Mouse (Mus musculus) heart, postnatal 10 days (tissue): ENCODE measurements around the gene Rdh16. TPM values are rescaled to one million over a fixed set of nuclear protein-coding genes. Genes with fewer than 3 reads are reported as not detected.
A peak's percentile ranks its signal among the peaks of the same experiment; 100 is the strongest.
"Not testable (repeated sequence)": the region's sequence is repeated elsewhere in the genome, so short reads cannot be mapped to it uniquely, and the experiment has no call there.

Source experiments
- DNase-seq, 2 experiments: peaks; one replicate each; pipeline ENCODE4 v3.0.0; 2021
- intact Hi-C: fragments of 180-260 bp; cut with DNase I; formaldehyde crosslinking; loops from one replicate; pipeline ENCODE4 v1.15.1; 2025
- total RNA-seq, 2 experiments: library from RNA; stranded (reverse); gene quantifications; 2 replicates each; pipeline ENCODE4 v1.2.3; 2021

Gene Rdh16
- total RNA-seq, 2 experiments from 2014 or later = not detected

- DNase-seq = peak in 1 of 2 experiments; percentile 4
- intact Hi-C loops = no loop called here
Observed at GRCm38 (mm10) chr10:127825386-127825785, 24.4 kb downstream of the Rdh16 start.

GRCm38 (mm10) chr10:127829121-127829520 is 28.2 kb downstream of the Rdh16 start:
- intact Hi-C loops = no loop called here
- DNase-seq = no peak

DNA sequence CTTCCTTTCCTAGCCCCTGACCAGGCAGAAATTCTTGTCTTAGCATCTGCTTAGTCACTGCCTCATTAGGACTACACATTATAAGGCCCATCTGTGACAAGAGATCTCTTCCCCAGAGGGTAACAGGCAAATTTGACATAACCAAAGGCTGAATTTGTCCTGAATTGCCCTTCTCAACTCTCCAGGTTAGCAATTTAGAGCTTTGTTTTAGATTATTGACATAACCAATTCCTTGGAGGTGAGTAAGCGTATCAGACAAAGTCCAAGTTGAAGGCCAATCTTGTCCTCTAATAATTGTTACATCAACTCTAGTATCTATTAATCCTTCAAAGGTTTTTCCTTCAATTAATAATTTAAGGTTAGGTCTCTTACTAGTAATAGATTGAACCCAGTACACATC is 33.2 kb downstream of the Rdh16 start:
- intact Hi-C loops, DNase-seq: not testable (repeated sequence)

DNA sequence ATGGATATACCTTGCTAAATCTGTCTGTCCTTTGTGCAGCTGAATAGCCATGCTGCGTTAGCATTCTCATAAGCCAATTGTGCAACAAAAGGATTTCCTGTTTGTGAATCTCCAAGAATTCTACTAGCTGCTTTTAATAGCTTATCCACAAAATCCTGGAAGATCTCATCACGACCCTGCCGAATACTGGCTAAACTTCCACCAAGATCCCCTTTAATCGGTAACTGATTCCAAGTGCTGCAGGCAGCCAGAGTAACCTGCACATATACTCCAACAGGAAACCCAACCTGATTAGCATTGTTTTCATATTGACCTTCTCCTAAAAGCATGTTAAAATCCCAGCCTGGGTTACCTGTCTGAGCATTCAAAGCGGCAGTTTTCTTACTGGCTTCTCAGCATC is 34.3 kb downstream of the Rdh16 start:
- intact Hi-C loops = no loop called here
- no peak for DNase-seq

GRCm38 (mm10) chr10:127837793-127838192 is 36.8 kb downstream of the Rdh16 start:
- DNase-seq, intact Hi-C loops: not testable (repeated sequence)

- intact Hi-C loops = no loop called here
- DNase-seq = no peak
Observed at GRCm38 (mm10) chr10:127838539-127838938, 37.6 kb downstream of the Rdh16 start.

DNA sequence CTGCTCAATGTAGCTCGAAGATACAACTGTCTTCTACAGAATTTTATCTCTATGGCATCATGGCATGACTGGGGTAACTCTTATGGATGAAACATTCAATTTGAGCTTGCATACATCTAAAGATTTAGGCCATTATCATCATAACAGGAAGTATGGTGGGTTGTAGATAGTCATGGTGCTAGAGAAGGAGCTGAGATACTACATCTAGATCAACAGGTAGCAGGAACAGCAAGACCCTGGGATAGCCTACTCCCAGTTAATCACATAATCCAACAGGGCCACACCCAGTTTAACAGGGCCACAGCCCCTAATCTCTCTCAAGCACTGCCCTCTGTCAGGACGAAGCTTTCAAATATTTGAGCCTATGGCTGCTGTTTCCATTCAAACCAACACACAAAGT is 39.8 kb downstream of the Rdh16 start:
- intact Hi-C loops = no loop called here
- no peak for DNase-seq

DNA sequence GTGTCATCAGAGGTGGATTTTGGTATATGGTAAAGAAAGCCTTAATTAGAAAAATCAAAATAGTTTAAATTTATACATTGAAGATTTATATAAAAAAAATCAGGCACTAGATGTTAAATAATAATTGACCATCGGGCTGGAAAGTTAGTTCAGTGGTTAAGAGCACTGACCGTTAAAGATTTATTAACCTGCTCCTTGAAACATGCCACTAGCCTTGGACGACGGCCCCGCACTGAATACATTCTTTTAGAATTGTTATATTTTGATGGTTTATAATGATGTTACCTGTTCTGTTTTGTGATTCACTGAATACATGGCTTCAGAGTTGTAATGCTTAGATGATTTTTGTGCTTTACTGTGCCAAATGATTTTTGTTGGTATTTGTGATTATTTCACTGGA is 45.0 kb downstream of the Rdh16 start:
- intact Hi-C loops, DNase-seq: not testable (repeated sequence)

DNA sequence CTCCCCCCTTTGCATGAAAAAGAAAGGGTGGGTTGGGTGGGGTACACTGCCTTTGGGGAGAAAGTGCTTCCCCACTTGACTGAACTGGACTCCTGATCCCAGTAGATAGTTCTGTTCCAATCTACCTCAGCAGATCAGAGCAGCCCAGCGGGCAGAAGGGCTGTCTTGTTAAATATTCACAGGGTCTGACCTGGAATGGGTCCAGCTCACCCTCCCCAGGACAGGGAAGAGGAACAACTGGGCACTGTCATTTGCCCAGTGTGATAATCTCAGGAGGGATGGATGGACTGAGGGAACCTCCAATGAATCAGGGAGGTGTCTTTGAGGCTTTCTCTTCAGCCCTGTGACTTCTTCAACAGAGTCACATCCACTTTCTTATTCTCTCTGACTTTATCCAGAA is 47.1 kb downstream of the Rdh16 start:
- DNase-seq = no peak
- intact Hi-C loops = no loop called here

GRCm38 (mm10) chr10:127849628-127850027 is 48.7 kb downstream of the Rdh16 start, which contains the start of gene Rdh19:
Gene Rdh19 (plus strand): TSS chr10:127849928.
- no peak for DNase-seq
- intact Hi-C loops = no loop called here

- intact Hi-C loops = no loop called here
Observed at GRCm38 (mm10) chr10:127856376-127856775, 55.4 kb downstream of the Rdh16 start.

GRCm38 (mm10) chr10:127864931-127865330 is 64.0 kb downstream of the Rdh16 start:
- no peak for DNase-seq
- intact Hi-C loops = no loop called here

More at GRCm38 (mm10) chr10:127856376-127856775, 55.4 kb downstream of the Rdh16 start:
- no peak for DNase-seq

- DNase-seq = no peak
- intact Hi-C loops = no loop called here
Observed at GRCm38 (mm10) chr10:127866232-127866631, 65.3 kb downstream of the Rdh16 start, which contains the start of gene Rdh16f2. Gene Rdh16f2 (plus strand): TSS chr10:127866474.

DNA sequence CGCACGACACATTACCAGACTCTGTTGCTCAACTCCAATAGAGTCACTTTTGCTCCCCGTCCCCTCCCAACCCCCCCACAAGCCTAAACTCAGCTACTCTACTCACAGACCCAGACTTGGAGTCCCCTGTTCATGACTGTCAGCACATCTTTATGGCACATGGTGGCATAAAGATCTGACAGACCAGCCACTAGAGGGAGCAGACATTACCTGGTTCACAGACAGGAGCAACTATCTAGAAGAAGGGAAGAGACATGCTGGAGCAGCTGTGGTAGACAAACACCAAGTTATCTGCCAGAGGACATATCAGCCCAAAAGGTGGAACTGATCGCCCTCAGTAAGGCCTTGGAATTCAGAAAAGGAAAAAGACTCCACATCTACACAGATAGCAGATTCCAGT is 71.5 kb downstream of the Rdh16 start:
- no peak for DNase-seq
- intact Hi-C loops = no loop called here

- no peak for DNase-seq
- intact Hi-C loops = no loop called here
Observed at GRCm38 (mm10) chr10:127877681-127878080, 76.7 kb downstream of the Rdh16 start.

GRCm38 (mm10) chr10:127878262-127879057 is 77.5 kb downstream of the Rdh16 start:
- no peak for DNase-seq
- intact Hi-C loops = no loop called here

DNA sequence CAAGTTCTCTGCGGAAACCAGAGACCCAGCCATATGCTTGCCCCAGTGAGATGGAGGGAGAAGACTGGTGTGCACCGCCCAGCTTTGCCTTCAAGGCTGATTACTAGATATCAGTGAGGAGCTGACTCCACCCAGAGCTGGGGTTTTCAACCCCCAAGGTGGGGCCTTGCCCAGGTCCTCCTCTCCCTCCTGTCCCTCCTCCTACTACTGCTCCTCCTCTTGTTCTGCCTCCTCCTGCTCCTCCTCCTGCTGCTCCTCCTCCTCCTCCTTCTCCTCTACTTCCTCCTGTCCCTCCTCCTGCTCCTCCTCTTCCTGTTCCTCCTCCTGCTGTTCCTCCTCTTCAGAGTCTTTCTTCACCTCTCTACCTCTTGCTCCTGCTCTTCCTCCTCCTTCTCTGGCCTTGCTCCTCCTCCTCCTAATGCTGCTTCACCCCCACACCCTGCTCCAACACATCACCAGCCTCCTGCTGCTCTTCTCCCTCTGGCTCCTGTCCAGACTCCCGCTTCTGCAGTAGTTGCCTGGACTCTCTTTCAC is 78.3 kb downstream of the Rdh16 start:
- intact Hi-C loops = no loop called here
- no peak for DNase-seq

- intact Hi-C loops = no loop called here
Observed at GRCm38 (mm10) chr10:127881041-127881440, 80.1 kb downstream of the Rdh16 start.

DNA sequence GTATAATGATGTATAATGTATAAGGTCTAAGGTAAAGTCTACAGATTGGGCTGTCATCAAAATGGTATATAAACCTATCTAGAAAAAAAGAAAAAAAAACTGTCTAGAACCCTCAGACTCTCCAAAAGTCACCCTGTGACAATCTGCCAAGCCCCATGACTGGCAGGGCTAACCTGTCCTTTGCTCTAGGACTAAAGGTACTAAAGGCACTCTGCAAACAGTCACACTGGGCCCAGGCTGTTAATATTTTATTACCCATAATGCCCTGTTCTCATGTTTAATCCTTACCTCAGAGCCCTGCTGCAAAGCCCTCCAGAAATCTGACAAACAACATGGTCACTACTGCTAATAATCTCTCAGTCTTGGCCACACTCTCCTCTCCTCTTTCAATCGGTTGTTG is 85.6 kb downstream of the Rdh16 start:
- intact Hi-C loops = no loop called here
- no peak for DNase-seq

More at GRCm38 (mm10) chr10:127881041-127881440, 80.1 kb downstream of the Rdh16 start:
- no peak for DNase-seq

DNA sequence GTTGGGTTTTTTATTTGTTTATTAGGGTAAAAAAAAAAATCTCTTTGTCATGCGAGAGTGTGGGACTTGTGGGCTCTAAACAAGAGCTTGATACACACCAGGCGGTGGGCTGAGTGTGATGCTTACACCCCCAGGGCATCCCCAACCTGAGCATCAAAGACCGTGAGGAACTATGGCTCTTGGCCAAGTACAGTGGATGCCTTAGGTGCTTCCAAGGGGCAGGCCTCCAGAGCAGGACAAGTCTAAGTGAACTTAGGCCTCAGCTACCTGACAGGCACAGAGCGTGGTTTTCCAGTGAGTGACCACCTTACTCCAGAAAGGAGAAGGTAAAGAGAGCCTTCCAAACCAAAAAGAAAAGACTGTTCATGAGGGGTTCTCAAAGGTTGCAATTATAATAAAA is 86.0 kb downstream of the Rdh16 start:
- no peak for DNase-seq
- intact Hi-C loops = no loop called here

DNA sequence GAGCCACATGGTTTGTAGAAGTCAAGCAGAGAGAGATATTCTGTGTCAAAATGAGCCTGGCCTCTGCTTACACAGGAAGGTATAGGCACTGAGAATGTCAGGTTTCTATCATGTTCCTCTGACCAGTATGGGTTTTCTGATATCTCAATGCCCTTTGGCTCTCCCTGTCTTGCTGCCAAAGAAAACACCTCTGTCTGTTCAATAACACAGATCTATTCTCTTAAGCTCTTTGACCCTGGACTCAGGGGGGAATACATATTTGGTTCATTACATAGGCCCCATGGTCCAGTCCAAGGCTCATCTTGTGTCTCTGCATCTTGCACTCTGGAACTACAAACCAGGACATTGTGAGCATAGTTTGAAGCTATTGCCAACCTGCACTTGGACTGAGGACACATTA is 87.7 kb downstream of the Rdh16 start, which contains the start of gene Rdh7:
Rdh7 (minus strand) TSS at position 213 of the 400 bp plus-strand sequence.
- intact Hi-C loops = no loop called here
- DNase-seq = no peak

DNA sequence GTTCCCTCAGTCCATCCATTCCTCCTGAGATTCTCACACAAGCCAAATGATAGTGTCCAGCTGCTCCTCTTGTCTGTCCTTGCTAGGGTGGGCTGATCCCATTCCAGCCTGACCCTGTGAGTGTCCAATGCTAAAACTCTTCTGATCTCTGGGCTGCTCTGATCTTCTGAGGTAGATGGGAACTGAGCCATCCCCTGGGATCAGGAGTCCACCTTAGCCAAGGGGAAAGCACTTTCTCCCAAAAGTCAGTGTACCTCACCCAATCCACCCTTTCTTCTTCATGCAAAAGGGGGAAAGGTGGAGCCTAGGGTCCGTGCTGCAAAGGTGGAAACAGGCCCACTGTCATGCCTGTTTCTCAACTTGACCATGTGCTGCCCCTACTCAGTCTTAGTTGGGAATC is 90.5 kb downstream of the Rdh16 start:
- intact Hi-C loops = no loop called here
- no peak for DNase-seq
